In genomic region chr6:89294621-89295020, GRCm38 (mm10) we compare ENCODE assay signal across 22 mouse cellular contexts.
"Had no signal": no experiment of that assay in that cellular context is flagged by ENCODE, and none has a peak within 500 bp of the region (broad histone marks: within the 10 kb centered on the region; RNA-seq: fewer than 3 reads in every experiment).

No protein-coding gene starts in this region.

- H3K9ac ChIP-seq: liver, embryonic 15.5 days; lung, embryonic 14.5 days; midbrain, embryonic 12.5 days; midbrain, embryonic 15.5 days; neural tube, embryonic 12.5 days; neural tube, embryonic 15.5 days had no signal

- H3K27ac ChIP-seq: kidney, postnatal 0 days; layer of hippocampus, adult 2 months; left cerebral cortex, adult 2 months; liver, embryonic 15.5 days; midbrain, embryonic 12.5 days; midbrain, embryonic 15.5 days; neural tube, embryonic 12.5 days; neural tube, embryonic 15.5 days had no signal

- H3K27me3 ChIP-seq: liver, embryonic 15.5 days; midbrain, embryonic 15.5 days; neural tube, embryonic 12.5 days; neural tube, embryonic 15.5 days had no signal

- DNase-seq: kidney, adult 2 months; kidney, postnatal 25 days; layer of hippocampus, adult 9-11 months; layer of hippocampus, postnatal 36 days; lung, embryonic 14.5 days; right cerebral cortex, adult 18-20 months; right cerebral cortex, postnatal 14 days; right cerebral cortex, postnatal 4 days; thymus, adult 18-20 months; thymus, postnatal 14 days; thymus, postnatal 4 days had no signal

- H3K4me1 ChIP-seq: liver, embryonic 15.5 days had no signal

- H3K4me3 ChIP-seq: layer of hippocampus, adult 2 months; left cerebral cortex, adult 2 months; liver, embryonic 15.5 days; midbrain, embryonic 12.5 days; midbrain, embryonic 15.5 days; neural tube, embryonic 12.5 days; neural tube, embryonic 15.5 days had no signal

- H3K9me3 ChIP-seq: liver, embryonic 15.5 days; midbrain, embryonic 12.5 days; midbrain, embryonic 15.5 days; neural tube, embryonic 12.5 days; neural tube, embryonic 15.5 days had no signal

- H3K4me2 ChIP-seq: liver, embryonic 11.5 days; liver, embryonic 15.5 days; lung, embryonic 14.5 days; midbrain, embryonic 12.5 days; midbrain, embryonic 15.5 days; neural tube, embryonic 12.5 days; neural tube, embryonic 15.5 days had no signal

- ATAC-seq: intestine, postnatal 0 days; lung, postnatal 0 days; midbrain, embryonic 15.5 days had no signal

- H3K36me3 ChIP-seq: liver, embryonic 15.5 days; midbrain, embryonic 12.5 days; midbrain, embryonic 15.5 days; neural tube, embryonic 12.5 days; neural tube, embryonic 15.5 days had no signal
